ENCODE assay signal across 25 mouse cellular contexts in genomic region chr11:80884521-80885231, GRCm38 (mm10). TPM values are rescaled to one million over a fixed set of nuclear protein-coding genes. Genes with fewer than 3 reads are reported as not detected.
DNase-seq lines count a peak whose midpoint lies in the region; TF ChIP-seq lines count a peak whose summit lies in the region.
"Had no signal": no experiment of that assay in that cellular context is flagged by ENCODE, and none has a peak within 500 bp of the region (broad histone marks: within the 10 kb centered on the region; RNA-seq: fewer than 3 reads in every experiment).

No protein-coding gene starts in this region.

- TF ChIP-seq CTCF in layer of hippocampus, adult 2 months (conservative IDR thresholded peaks at IDR 0.05), result no peak

- peak overlapping the region; percentile 51; the same call in 1 of the 2 replicates for H3K27ac ChIP-seq in layer of hippocampus, adult 2 months
- H3K27ac ChIP-seq: forebrain, embryonic 12.5 days; hindbrain, embryonic 13.5 days; limb, embryonic 12.5 days; liver, embryonic 12.5 days had no signal

- peak; percentile 66 for DNase-seq in cerebellum, adult 11-12 months
- DNase-seq in cerebellum, adult 8-10 months, result no peak
- DNase-seq in layer of hippocampus, adult 2 months (ENCODE audit: low spot score in 2 of 2), result peak; percentile 39 to 42
- no peak for DNase-seq in layer of hippocampus, postnatal 25 days (ENCODE audit: extremely low spot score in 1 of 2, low spot score in 1 of 2)
- peak; percentile 32 to 41 for DNase-seq in right cerebral cortex, postnatal 36 days (ENCODE audit: low spot score in 2 of 2)
- DNase-seq in right cerebral cortex, postnatal 14 days, result no peak
- no peak for DNase-seq in kidney, postnatal 25 days
- DNase-seq in urinary bladder, postnatal 4 days (ENCODE audit: low spot score in 2 of 2), result no peak
- DNase-seq: adrenal gland, postnatal 10 days; heart, postnatal 14 days; kidney, adult 8-10 months; kidney, postnatal 14 days; lung, adult 2 months; spleen, adult 18-20 months; thymus, postnatal 36 days had no signal

- H3K4me3 ChIP-seq in layer of hippocampus, adult 2 months, result no peak overlapping the region
- H3K4me3 ChIP-seq: forebrain, embryonic 12.5 days; heart, embryonic 12.5 days; hindbrain, embryonic 13.5 days; limb, embryonic 12.5 days; liver, embryonic 12.5 days had no signal

RNA-seq across cellular contexts. Expression of gene Spaca3, which starts 26.5 kb away (rescaled TPM):
- not detected for total RNA-seq in layer of hippocampus, adult 2 months (2021)
- not detected for total RNA-seq in layer of hippocampus, postnatal 25 days (2021)
- total RNA-seq: adrenal gland, postnatal 10 days; ES-E14; gastrocnemius, adult 8-10 months; granulocyte monocyte progenitor cell, adult 5-6 weeks; heart, postnatal 14 days; layer of hippocampus, postnatal 36 days; midbrain, postnatal 0 days had no signal

Comparison
In these comparisons a context has a peak if more than half of its experiments do, and no peak if none do; other contexts are left out.
1. DNase-seq: peak in cerebellum, adult 11-12 months (single experiment), layer of hippocampus, adult 2 months (2 of 2) and right cerebral cortex, postnatal 36 days (2 of 2); none in cerebellum, adult 8-10 months (single experiment), layer of hippocampus, postnatal 25 days (0 of 2), right cerebral cortex, postnatal 14 days (single experiment), kidney, postnatal 25 days (0 of 2) and urinary bladder, postnatal 4 days (0 of 2).